Mouse (Mus musculus) lung, embryonic 14.5 days (tissue): ENCODE measurements around the gene Nhsl2. TPM values are rescaled to one million over a fixed set of nuclear protein-coding genes. Genes with fewer than 3 reads are reported as not detected.
"Not testable (repeated sequence)": the region's sequence is repeated elsewhere in the genome, so short reads cannot be mapped to it uniquely, and the experiment has no call there.

ENCODE experiments used
- ATAC-seq: fragments of 200-750 bp; cut with Nextera tagmentation; 2 replicates; pipeline ENCODE4 v1.8.0; 2017; ENCODE audit warnings: mild to moderate bottlenecking, moderate TSS enrichment, moderate library complexity; ENCODE audit not compliant: insufficient read depth
- DNase-seq: peaks from one replicate; pipeline ENCODE4 v3.0.0-alpha.2; 2015
- H3K27ac ChIP-seq: fragments of 300-500 bp; sonication (generic); 2 replicates; pipeline ENCODE4 v1.5.1; 2014; ENCODE audit warnings: low read depth, mild to moderate bottlenecking, moderate library complexity
- H3K27me3 ChIP-seq: fragments of 300-500 bp; sonication (generic); 2 replicates; pipeline ENCODE4 v1.6.1; 2014; ENCODE audit warnings: low read length, control low read depth; ENCODE audit not compliant: insufficient read depth
- H3K36me3 ChIP-seq: fragments of 300-500 bp; sonication (generic); 2 replicates; pipeline ENCODE4 v1.6.1; 2014; ENCODE audit warnings: control low read depth; ENCODE audit not compliant: insufficient read depth
- H3K4me1 ChIP-seq: fragments of 300-500 bp; sonication (generic); 2 replicates; pipeline ENCODE4 v1.6.1; 2014; ENCODE audit warnings: antibody characterized with exemption, control low read depth; ENCODE audit not compliant: insufficient read depth
- H3K4me2 ChIP-seq: fragments of 300-500 bp; sonication (generic); 2 replicates; pipeline ENCODE4 v1.6.1; 2014; ENCODE audit warnings: mild to moderate bottlenecking
- H3K4me3 ChIP-seq: fragments of 300-500 bp; sonication (generic); 2 replicates; pipeline ENCODE4 v1.5.1; 2014; ENCODE audit warnings: low read depth, low read length
- H3K9ac ChIP-seq: fragments of 300-500 bp; sonication (generic); 2 replicates; pipeline ENCODE4 v1.6.1; 2014
- H3K9me3 ChIP-seq: fragments of 300-500 bp; sonication (generic); 2 replicates; pipeline ENCODE4 v1.6.1; 2016; ENCODE audit warnings: low read depth, low read length, control low read depth
- CTCF ChIP-seq: IDR thresholded peaks from 2 replicates; pipeline ENCODE4 v1.5.1; 2016; ENCODE audit warnings: antibody characterized with exemption, low read depth
- whole genome bisulfite sequencing: fragments of 180-500 bp; shearing (Covaris S2); extraction: QIAGEN DNeasy Blood & Tissue Kit; methylation state at CpG from one replicate; pipeline ENCODE4 v1.1.7; 2014; 5-methylcytosine and 5-hydroxymethylcytosine counted together
- polyA plus RNA-seq: library from polyadenylated mRNA; unstranded; fragments of >200 nt; fragmentation: Nextera tagmentation; extraction: Ambion mirVana; gene quantifications from 2 replicates; pipeline ENCODE4 v1.2.1, GENCODE M21; 2014

Gene Nhsl2
- 7.3 and 8.4 TPM in 2 replicates for polyA plus RNA-seq

- peak within 1 kb of the TSS; percentile 72 for H3K4me2 ChIP-seq
- no peak for TF ChIP-seq CTCF
- H3K27ac ChIP-seq: no peak within 1 kb of the TSS
- peak within 1 kb of the TSS; percentile 48 for H3K9ac ChIP-seq
- H3K9me3 ChIP-seq: no peaks in the 10 kb centered on the region
- H3K36me3 ChIP-seq: no peaks in the 10 kb centered on the region
- peak within 1 kb of the TSS; percentile 47 for H3K4me3 ChIP-seq
- ATAC-seq (peak; percentile 90), DNase-seq (peak; percentile 73)
- H3K4me1 ChIP-seq: no peaks in the 10 kb centered on the region
- peaks cover 31% of the 10 kb centered on the region for H3K27me3 ChIP-seq
- 7% methylated on average over 48 of the region's 58 CpGs for WGBS
Measured at GRCm38 (mm10) chrX:101849281-101849821, at the start of gene Nhsl2. Gene Nhsl2 (plus strand): TSS chrX:101849385.

- Histone ChIP-seq H3K4me2 (no peak overlapping the region), H3K36me3 (no peaks in the 10 kb centered on the region), H3K9me3 (no peaks in the 10 kb centered on the region), H3K4me3 (no peak overlapping the region), H3K27ac (no peak overlapping the region), H3K4me1 (no peaks in the 10 kb centered on the region), H3K9ac (no peak overlapping the region), H3K27me3 (no peaks in the 10 kb centered on the region)
- DNase-seq (peak; percentile 63), ATAC-seq (no peak)
- TF ChIP-seq CTCF: peak; percentile 59
- 10% methylated on average over 2 of the region's 2 CpGs for WGBS
Measured at GRCm38 (mm10) chrX:101805512-101805911, 43.7 kb upstream of the Nhsl2 start.

GRCm38 (mm10) chrX:101811750-101812149 is 37.4 kb upstream of the Nhsl2 start:
- H3K9ac ChIP-seq: no peak overlapping the region
- ATAC-seq: no peak
- H3K27me3 ChIP-seq: no peaks in the 10 kb centered on the region
- H3K4me1 ChIP-seq: no peaks in the 10 kb centered on the region
- H3K27ac ChIP-seq: no peak overlapping the region
- no peaks in the 10 kb centered on the region for H3K9me3 ChIP-seq
- H3K4me2 ChIP-seq: no peak overlapping the region
- H3K4me3 ChIP-seq: no peak overlapping the region
- no peak for DNase-seq
- TF ChIP-seq CTCF: no peak
- 51% methylated on average over 3 of the region's 3 CpGs for WGBS
- no peaks in the 10 kb centered on the region for H3K36me3 ChIP-seq

GRCm38 (mm10) chrX:101819163-101819562 is 30.0 kb upstream of the Nhsl2 start:
- WGBS: 63% methylated on average over 1 of the region's 1 CpGs
- Histone ChIP-seq H3K4me2 (no peak overlapping the region), H3K9me3 (no peaks in the 10 kb centered on the region), H3K36me3 (no peaks in the 10 kb centered on the region), H3K4me3 (no peak overlapping the region), H3K9ac (no peak overlapping the region), H3K4me1 (no peaks in the 10 kb centered on the region), H3K27me3 (no peaks in the 10 kb centered on the region), H3K27ac (no peak overlapping the region)
- TF ChIP-seq CTCF: peak; percentile 42
- DNase-seq: peak; percentile 33
- ATAC-seq: no peak

GRCm38 (mm10) chrX:101819980-101820379 is 29.2 kb upstream of the Nhsl2 start:
- H3K9ac ChIP-seq, H3K4me3 ChIP-seq, DNase-seq, H3K9me3 ChIP-seq, H3K4me2 ChIP-seq, H3K36me3 ChIP-seq, H3K27ac ChIP-seq, ATAC-seq, H3K27me3 ChIP-seq, H3K4me1 ChIP-seq: not testable (repeated sequence)

GRCm38 (mm10) chrX:101847191-101847795 is 1.9 kb upstream of the Nhsl2 start:
- Histone ChIP-seq H3K4me3 (no peak overlapping the region), H3K4me2 (no peak overlapping the region), H3K27ac (no peak overlapping the region), H3K9ac (no peak overlapping the region), H3K4me1 (no peaks in the 10 kb centered on the region), H3K36me3 (no peaks in the 10 kb centered on the region), H3K9me3 (no peaks in the 10 kb centered on the region), H3K27me3 (peaks cover 31% of the 10 kb centered on the region)
- WGBS: 49% methylated on average over 5 of the region's 5 CpGs
- no peak for TF ChIP-seq CTCF
- ATAC-seq (no peak), DNase-seq (peak; percentile 27)

- ATAC-seq (peak; percentile 50; the same call in 1 of the 2 replicates), DNase-seq (peak; percentile 45)
- WGBS: 8% methylated on average over 46 of the region's 59 CpGs
- H3K9me3 ChIP-seq: no peaks in the 10 kb centered on the region
- no peak overlapping the region for H3K27ac ChIP-seq
- H3K27me3 ChIP-seq: peaks cover 31% of the 10 kb centered on the region
- H3K9ac ChIP-seq: peak overlapping the region; percentile 48
- H3K4me2 ChIP-seq: peak overlapping the region; percentile 72
- H3K4me1 ChIP-seq: no peaks in the 10 kb centered on the region
- H3K36me3 ChIP-seq: no peaks in the 10 kb centered on the region
- TF ChIP-seq CTCF: peak; percentile 24
- peak overlapping the region; percentile 47 for H3K4me3 ChIP-seq
Measured at GRCm38 (mm10) chrX:101849901-101850551, 841 bp downstream of the Nhsl2 start.
